Mouse (Mus musculus) adrenal gland, postnatal 4 days (tissue): Measurements from ENCODE around the gene Phlda2. TPM values are rescaled to one million over a fixed set of nuclear protein-coding genes. Genes with fewer than 3 reads are reported as not detected.

ENCODE experiments used
- DNase-seq, 2 experiments: peaks; one replicate each; pipeline ENCODE4 v3.0.0; 2021 to 2022; ENCODE audit warnings: low spot score in 2 of 2, mixed read lengths in 2 of 2
- total RNA-seq, 2 experiments: library from RNA; stranded (reverse); gene quantifications; 2 replicates each; pipeline ENCODE4 v1.2.3; 2021

Phlda2 gene
- total RNA-seq, 2 experiments from 2014 or later: 2.9 to 5.6 TPM

DNA sequence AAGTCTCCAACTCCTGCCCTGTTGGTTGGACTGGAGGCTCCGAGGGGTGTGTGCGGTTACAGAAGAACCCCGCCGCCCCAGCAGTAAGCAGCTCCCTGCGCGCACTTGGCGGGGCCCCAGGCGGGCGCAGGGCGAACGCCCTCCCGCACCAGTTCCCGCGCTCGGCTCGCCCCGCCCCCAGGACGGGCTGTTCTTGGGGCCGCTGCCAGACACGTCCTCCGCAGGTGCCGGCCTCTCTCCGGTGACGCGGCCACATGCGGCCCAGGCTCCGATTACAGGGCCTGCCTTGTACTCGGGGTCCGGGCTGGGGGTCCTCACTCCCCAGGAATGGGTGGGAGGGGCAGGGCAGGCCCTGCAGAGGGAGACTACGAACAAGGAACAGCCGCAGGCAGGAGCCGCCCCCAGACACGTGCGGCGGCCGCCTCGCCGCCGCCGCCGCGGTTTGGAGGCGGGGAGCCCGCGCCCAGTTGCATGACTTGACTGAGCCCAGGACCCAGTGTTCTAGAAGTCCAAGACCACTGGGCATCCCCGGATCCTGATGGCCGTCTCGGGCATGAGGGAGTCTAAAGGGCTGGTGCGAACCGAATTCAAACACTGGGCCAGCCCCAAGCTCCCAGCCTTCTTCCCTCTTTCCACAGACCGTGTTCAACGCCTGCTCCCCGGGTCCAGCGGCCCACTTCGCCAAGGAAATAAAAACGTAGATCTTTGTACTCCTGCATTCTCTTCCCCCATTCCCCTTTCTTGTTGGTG is 38.0 kb downstream of the Phlda2 start:
- peak in 1 of 2 experiments; percentile 36 for DNase-seq

DNA sequence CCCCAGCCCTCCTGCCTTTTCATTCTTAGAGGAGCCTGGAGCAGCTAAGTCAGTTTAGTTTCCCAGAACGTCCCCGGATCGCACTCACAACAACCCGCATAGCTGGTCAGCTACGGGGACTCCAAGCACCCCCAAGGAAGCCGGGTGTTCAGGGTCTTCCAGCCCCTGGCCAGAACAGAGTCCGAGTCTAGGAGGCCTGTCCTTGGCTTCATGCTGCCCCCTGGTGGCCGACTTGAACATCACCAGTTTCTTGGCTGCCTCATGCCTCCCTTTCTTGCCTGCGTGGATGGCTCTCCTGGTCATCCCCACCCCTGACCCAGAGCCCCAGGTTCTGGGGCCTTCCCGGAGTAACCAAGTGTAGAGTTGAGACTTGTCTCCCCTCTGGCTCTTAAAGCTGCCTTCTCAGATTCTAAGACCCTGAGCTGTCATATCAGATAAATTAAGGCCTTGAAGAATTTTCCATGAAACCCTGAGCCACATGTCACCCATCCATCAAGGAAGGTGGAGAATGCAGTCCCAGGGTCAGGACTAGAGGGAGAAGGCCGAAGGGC is 39.0 kb downstream of the Phlda2 start:
- peak in 1 of 2 experiments; percentile 73 for DNase-seq

DNA sequence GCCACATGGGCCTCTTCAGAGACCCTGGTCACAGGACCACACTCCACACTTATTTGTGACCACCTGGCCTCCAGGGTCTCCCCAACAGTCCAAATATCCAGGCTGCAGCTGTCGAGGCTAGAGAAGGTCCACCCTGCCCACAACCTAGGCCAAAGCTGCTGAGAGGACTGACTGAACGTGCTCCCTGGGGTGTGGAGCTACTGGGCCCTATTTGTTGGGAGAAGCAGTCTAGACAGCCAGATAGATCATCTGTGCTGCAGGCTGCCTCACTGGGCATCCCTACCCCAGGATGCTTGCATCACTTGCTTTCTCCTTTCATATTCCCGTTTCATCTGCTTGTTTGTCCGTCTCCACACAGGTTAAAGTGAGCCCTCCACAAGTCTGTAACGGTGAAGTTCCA is 40.4 kb downstream of the Phlda2 start:
- no peak for DNase-seq

DNA sequence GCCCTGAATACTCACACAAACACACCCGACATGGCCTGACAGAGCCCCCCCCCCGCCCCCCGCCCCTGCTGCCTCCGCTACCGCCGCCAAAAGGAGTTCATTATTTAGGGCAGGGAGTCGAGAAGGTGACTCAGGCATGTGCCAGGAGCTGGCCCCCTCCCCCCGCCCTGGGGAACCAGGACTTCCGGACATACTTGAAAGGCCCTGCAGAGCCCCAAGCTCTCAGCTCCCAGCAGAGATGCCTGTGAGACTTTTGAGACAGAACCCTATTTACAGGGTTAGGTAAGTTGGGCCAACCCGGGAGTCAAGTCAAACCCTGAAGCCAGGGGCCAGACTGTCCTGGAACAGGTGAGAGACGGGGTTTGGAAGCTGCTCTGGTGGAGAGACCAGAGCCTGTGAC is 41.0 kb downstream of the Phlda2 start:
- no peak for DNase-seq

DNA sequence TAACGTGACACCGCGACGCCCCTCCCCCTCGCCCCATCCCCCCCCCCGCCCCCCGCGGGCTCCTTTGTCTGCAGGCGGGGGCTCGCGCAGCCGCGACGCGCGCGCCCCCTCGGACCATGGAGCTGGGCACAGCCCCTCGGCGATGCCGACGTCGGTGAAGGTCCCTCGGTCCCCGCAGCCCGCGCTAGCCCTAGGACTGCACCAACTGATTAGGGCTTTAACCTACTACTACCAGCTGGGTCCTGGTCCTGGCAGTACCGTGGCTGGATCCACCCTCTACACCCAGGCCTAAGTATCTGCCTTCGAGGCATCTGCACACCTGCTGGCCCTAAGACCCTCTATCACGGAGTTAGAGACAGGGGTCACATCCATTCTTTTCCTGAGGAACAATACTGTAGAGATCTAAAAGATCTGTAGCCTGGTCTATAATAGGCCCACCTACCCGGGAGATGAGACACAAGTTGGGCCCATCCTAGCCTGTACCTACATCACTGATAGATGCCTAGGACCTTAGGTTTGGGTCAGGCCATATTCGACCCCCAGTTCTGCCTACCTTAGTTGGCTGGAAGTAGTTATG is 41.6 kb downstream of the Phlda2 start:
- no peak for DNase-seq

DNA sequence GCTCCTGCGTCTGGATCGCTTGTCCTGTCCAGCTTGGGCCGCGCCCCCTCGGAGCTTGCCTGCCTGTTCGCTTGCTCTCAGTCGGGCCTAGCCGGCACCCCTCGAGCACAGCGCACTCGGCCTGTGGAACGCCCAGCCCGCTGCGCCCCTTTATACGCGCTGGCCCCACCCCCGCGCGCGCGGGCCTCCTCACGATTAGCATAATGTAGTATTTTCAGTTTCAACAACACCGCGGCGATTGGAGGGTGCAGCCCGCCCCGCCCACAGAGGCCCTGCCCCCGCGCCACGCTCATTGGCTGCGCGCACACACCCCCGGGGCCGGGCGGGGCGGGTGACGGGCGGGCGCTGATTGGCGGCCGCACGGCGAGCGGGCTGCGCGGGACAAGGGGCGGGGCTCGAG is 42.1 kb downstream of the Phlda2 start, which contains the start of gene Cdkn1c:
TSS of gene Cdkn1c (minus strand) at position 177 of the 400 bp plus-strand sequence.
- peak; percentile 63 to 81 for DNase-seq

DNA sequence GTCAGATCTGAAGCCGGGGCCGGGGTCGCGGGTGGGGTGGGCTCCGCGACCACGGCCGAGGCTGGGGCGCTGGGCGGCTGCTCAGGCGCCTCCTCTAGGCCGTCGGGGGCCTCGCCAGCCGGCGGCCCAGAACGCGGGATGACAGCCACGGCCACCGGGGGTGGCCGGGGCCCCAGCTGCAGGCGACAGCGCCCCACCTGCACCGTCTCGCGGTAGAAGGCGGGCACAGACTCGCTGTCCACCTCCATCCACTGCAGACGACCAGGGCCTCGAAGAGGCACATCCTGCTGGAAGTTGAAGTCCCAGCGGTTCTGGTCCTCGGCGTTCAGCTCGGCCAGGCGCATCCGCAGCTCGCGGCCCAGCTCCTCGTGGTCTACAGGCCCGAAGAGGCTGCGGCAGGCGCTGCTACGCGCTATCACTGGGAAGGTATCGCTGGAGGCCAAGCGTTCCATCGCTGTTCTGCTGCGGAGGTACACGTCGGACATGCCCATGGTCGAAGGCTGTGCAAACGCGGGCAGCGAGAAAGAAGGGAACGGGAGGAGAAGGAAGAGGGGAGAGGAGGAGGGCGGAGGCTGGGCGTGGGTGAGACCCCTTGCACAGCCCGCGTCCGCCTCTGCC is 42.6 kb downstream of the Phlda2 start:
- DNase-seq: no peak

DNA sequence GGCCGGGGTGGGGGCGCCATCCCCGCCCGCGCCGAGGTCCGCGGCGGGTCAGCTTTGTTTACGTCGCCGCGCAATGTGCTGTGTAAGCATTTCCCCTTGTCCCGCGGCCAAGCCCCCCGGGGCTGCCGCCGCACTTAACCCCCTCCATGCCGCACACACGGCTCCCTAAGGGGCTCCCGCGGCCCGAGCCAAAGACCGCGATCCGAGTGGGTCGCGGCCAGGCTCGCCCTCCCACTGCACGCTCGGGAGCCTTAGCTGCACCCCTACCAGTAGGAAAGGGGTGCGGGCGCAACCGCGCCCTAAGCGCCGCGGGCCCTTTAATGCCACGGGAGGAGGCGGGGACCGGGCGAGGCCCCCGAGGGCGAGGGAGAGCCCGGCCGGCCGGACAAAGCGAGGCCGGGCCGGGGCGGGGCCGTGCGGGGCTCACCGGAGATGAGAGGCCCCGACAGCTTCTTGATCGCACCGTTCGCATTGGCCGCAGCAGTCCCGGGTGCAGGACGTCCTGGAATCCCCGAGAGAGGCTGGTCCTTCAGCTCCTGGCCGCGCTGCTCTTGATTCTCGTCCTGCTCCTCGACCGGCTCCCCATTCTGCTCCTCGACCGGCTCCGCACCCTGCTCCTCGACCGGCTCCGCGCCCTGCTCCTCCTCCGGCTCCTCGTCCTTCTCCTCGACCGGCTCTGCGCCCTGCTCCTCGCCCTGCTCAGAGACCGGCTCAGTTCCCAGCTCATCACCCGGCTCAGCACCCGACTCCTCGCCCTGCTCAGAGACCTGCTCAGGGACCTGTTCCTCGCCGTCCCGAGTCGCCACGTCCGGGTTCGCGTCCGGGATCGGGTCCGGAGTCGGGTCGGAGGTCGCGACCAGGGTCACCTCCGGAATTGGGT is 43.4 kb downstream of the Phlda2 start:
- no peak for DNase-seq

DNA sequence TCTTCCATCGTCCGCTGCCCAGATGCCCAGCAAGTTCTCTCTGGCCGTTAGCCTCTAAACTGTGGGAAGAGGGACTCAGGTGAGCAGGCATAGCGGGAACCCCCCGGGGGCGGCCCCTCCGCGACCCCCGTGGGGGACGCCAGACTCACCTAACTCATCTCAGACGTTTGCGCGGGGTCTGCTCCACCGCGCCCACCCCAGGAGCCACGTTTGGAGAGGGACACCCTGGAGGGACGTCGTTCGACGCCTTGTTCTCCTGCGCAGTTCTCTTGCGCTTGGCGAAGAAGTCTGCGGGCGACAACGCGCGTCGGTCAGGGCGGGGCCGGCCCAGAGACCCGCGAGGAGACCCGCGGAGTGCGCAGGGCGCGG is 44.0 kb downstream of the Phlda2 start:
- DNase-seq: no peak

Other genes with a start within 250 kb of the Phlda2 start
- gene Cdkn1c, start 42.1 kb downstream of the Phlda2 start, total RNA-seq: 1,000 to 10,000 TPM; 1,384 to 1,531 TPM
- 1 to 10 TPM; 5.5 to 7.0 TPM for gene Slc22a18, start 29.4 kb downstream of the Phlda2 start, total RNA-seq
- gene Nap1l4, start 46.0 kb upstream of the Phlda2 start, total RNA-seq: 100 to 1,000 TPM; 164 to 177 TPM
- 10 to 100 TPM; 44.1 to 45.0 TPM for gene Cars, start 96.9 kb upstream of the Phlda2 start, total RNA-seq
- gene Tnfrsf26, start 125.6 kb upstream of the Phlda2 start, total RNA-seq: 1 to 10 TPM; 1.3 to 1.6 TPM
- gene Tnfrsf22, start 146.5 kb upstream of the Phlda2 start, total RNA-seq: 1 to 10 TPM; 8.3 to 9.5 TPM
- gene Tnfrsf23, start 182.7 kb upstream of the Phlda2 start, total RNA-seq: 1 to 10 TPM; 3.5 to 4.2 TPM